Mouse (Mus musculus): ENCODE data around the gene Mapkap1. TPM values are rescaled to one million over a fixed set of nuclear protein-coding genes. Genes with fewer than 3 reads are reported as not detected.

The Mapkap1 gene
- total and polyA plus RNA-seq, 3 experiments, result 39.4 to 45.8 (median 40.7) TPM

- TF ChIP-seq ZMIZ1 (IDR thresholded peaks at IDR 0.05; ENCODE audit: low read depth, low read length) (no peak), SIN3A (IDR thresholded peaks at IDR 0.05; ENCODE audit: low read length) (no peak), PAX5 (IDR thresholded peaks at IDR 0.05; ENCODE audit: low read length) (no peak)
- H3K4me2 ChIP-seq (ENCODE audit: insufficient read depth, low read depth, poor library complexity, severe bottlenecking), result no peak overlapping the region
- dilution Hi-C loops (cut with MboI; ENCODE audit: extremely low pct_ligation_motif_present, extremely low pct_unique_long_range_greater_than_20kb, low sequenced_read_pairs) (no loop called here), in situ Hi-C loops (cut with MboI; ENCODE audit: low pct_ligation_motif_present, low pct_unique_long_range_greater_than_20kb, low sequenced_read_pairs) (loop anchor here (10.0 to 25.0 kb wide), 2 partner anchors 663 to 885 kb away; no protein-coding TSS in a partner anchor)
- peaks cover 0 to 6% of the 10 kb centered on the region in 2 experiments; a peak in 2 of 4 replicates for H3K4me1 ChIP-seq (ENCODE audit: control insufficient read depth in 1 of 2, insufficient read depth in 2 of 2)
- no peaks in the 10 kb centered on the region for H3K9me3 ChIP-seq (replicated peaks; ENCODE audit: low read length)
- H3K9ac ChIP-seq (ENCODE audit: insufficient read depth, low read depth), result no peak overlapping the region
- no peak overlapping the region for H3K27ac ChIP-seq (ENCODE audit: insufficient read depth, low read depth)
- no peak overlapping the region for H3K4me3 ChIP-seq (replicated peaks in 1 of 3; ENCODE audit: low read depth in 2 of 3, low read length in 2 of 3, poor library complexity in 1 of 3)
- H3K36me3 ChIP-seq (replicated peaks in 1 of 2; ENCODE audit: control insufficient read depth in 1 of 2, insufficient read depth in 1 of 2, low read length in 1 of 2), result no peaks in the 10 kb centered on the region
- DNase-seq (ENCODE audit: extremely low read depth), result no peak
- H3K27me3 ChIP-seq (replicated peaks), result peaks cover 5% of the 10 kb centered on the region
- H3K79me2 ChIP-seq (replicated peaks; ENCODE audit: control insufficient read depth, extremely low read depth, insufficient read depth, poor library complexity, severe bottlenecking), result no peaks in the 10 kb centered on the region
Measured at GRCm38 (mm10) chr2:34647410-34647809, 240.8 kb downstream of the Mapkap1 start.

GRCm38 (mm10) chr2:34667820-34668219, 261.2 kb downstream of the Mapkap1 start:
- Histone ChIP-seq H3K9me3 (replicated peaks; ENCODE audit: low read length) (no peaks in the 10 kb centered on the region), H3K79me2 (replicated peaks; ENCODE audit: control insufficient read depth, extremely low read depth, insufficient read depth, poor library complexity, severe bottlenecking) (no peaks in the 10 kb centered on the region), H3K27ac (ENCODE audit: insufficient read depth, low read depth) (no peak overlapping the region), H3K4me2 (ENCODE audit: insufficient read depth, low read depth, poor library complexity, severe bottlenecking) (no peak overlapping the region), H3K4me1 (ENCODE audit: control insufficient read depth in 1 of 2, insufficient read depth in 2 of 2) (peaks cover 3 to 6% of the 10 kb centered on the region in 2 experiments; a peak in 2 of 4 replicates), H3K4me3 (replicated peaks in 1 of 3; ENCODE audit: low read depth in 2 of 3, low read length in 2 of 3, poor library complexity in 1 of 3) (no peak overlapping the region), H3K27me3 (replicated peaks) (no peaks in the 10 kb centered on the region), H3K9ac (ENCODE audit: insufficient read depth, low read depth) (no peak overlapping the region), H3K36me3 (replicated peaks in 1 of 2; ENCODE audit: control insufficient read depth in 1 of 2, insufficient read depth in 1 of 2, low read length in 1 of 2) (peaks cover 0 to 16% of the 10 kb centered on the region in 2 experiments)
- dilution Hi-C loops (cut with MboI; ENCODE audit: extremely low pct_ligation_motif_present, extremely low pct_unique_long_range_greater_than_20kb, low sequenced_read_pairs), result no loop called here
- TF ChIP-seq CTCF (conservative IDR thresholded peaks at IDR 0.05 in 1 of 2, IDR thresholded peaks at IDR 0.05 in 1 of 2; ENCODE audit: low read depth in 2 of 2, low read length in 2 of 2) (no peak), E2F4 (IDR thresholded peaks at IDR 0.05; ENCODE audit: insufficient replicate concordance, low read depth, low read length) (no peak), CHD1 (IDR thresholded peaks at IDR 0.05; ENCODE audit: low read depth, low read length) (no peak), POLR2A (IDR thresholded peaks at IDR 0.05; ENCODE audit: low read depth, low read length) (no peak), MXI1 (IDR thresholded peaks at IDR 0.05; ENCODE audit: low read depth, low read length) (no peak), SMC3 (IDR thresholded peaks at IDR 0.05; ENCODE audit: low read depth, low read length) (no peak), SIN3A (IDR thresholded peaks at IDR 0.05; ENCODE audit: low read length) (no peak), BHLHE40 (IDR thresholded peaks at IDR 0.05; ENCODE audit: low read depth, low read length) (no peak)
- no peak for DNase-seq (ENCODE audit: extremely low read depth)
- in situ Hi-C loops (cut with MboI; ENCODE audit: low pct_ligation_motif_present, low pct_unique_long_range_greater_than_20kb, low sequenced_read_pairs), result no loop called here

- peaks cover 0 to 22% of the 10 kb centered on the region in 2 experiments for H3K36me3 ChIP-seq (replicated peaks in 1 of 2; ENCODE audit: control insufficient read depth in 1 of 2, insufficient read depth in 1 of 2, low read length in 1 of 2)
- in situ Hi-C loops (cut with MboI; ENCODE audit: low pct_ligation_motif_present, low pct_unique_long_range_greater_than_20kb, low sequenced_read_pairs) (no loop called here), dilution Hi-C loops (cut with MboI; ENCODE audit: extremely low pct_ligation_motif_present, extremely low pct_unique_long_range_greater_than_20kb, low sequenced_read_pairs) (no loop called here)
- no peak overlapping the region for H3K27ac ChIP-seq (ENCODE audit: insufficient read depth, low read depth)
- no peaks in the 10 kb centered on the region for H3K9me3 ChIP-seq (replicated peaks; ENCODE audit: low read length)
- no peak overlapping the region for H3K4me3 ChIP-seq (replicated peaks in 1 of 3; ENCODE audit: low read depth in 2 of 3, low read length in 2 of 3, poor library complexity in 1 of 3)
- no peak overlapping the region for H3K4me2 ChIP-seq (ENCODE audit: insufficient read depth, low read depth, poor library complexity, severe bottlenecking)
- peaks cover 3 to 6% of the 10 kb centered on the region in 2 experiments; a peak in 2 of 4 replicates for H3K4me1 ChIP-seq (ENCODE audit: control insufficient read depth in 1 of 2, insufficient read depth in 2 of 2)
- no peak for DNase-seq (ENCODE audit: extremely low read depth)
- TF ChIP-seq E2F4 (IDR thresholded peaks at IDR 0.05; ENCODE audit: insufficient replicate concordance, low read depth, low read length), result no peak
- no peaks in the 10 kb centered on the region for H3K27me3 ChIP-seq (replicated peaks)
- no peaks in the 10 kb centered on the region for H3K79me2 ChIP-seq (replicated peaks; ENCODE audit: control insufficient read depth, extremely low read depth, insufficient read depth, poor library complexity, severe bottlenecking)
- no peak overlapping the region for H3K9ac ChIP-seq (ENCODE audit: insufficient read depth, low read depth)
Measured at GRCm38 (mm10) chr2:34668440-34669191, 262.0 kb downstream of the Mapkap1 start.

Measured in CH12.LX (cell line).